Mouse (Mus musculus) heart, postnatal 0 days (tissue): ENCODE data around the gene Hist1h4f. TPM values are rescaled to one million over a fixed set of nuclear protein-coding genes. Genes with fewer than 3 reads are reported as not detected.

Source experiments
- ATAC-seq: fragments of 200-750 bp; cut with Nextera tagmentation; 2 replicates; pipeline ENCODE4 v1.8.0; 2017; ENCODE audit warnings: low read depth, moderate number of reproducible peaks, moderate library complexity; ENCODE audit not compliant: insufficient read depth
- DNase-seq: peaks from one replicate; pipeline ENCODE4 v3.0.0-alpha.2; 2016; ENCODE audit warnings: low spot score
- H3K27ac ChIP-seq: fragments of 300-500 bp; sonication (generic); 2 replicates; pipeline ENCODE4 v1.5.1; 2014; ENCODE audit warnings: low read depth, mild to moderate bottlenecking
- H3K27me3 ChIP-seq: fragments of 300-500 bp; sonication (generic); 2 replicates; pipeline ENCODE4 v1.6.1; 2014; ENCODE audit warnings: low read length, mixed read lengths; ENCODE audit not compliant: control insufficient read depth, insufficient read depth
- H3K36me3 ChIP-seq: fragments of 300-500 bp; sonication (generic); replicated peaks from 2 replicates; pipeline ENCODE4 v1.6.1; 2014; ENCODE audit warnings: low read length, mixed read lengths; ENCODE audit not compliant: control insufficient read depth, insufficient read depth
- H3K4me1 ChIP-seq: fragments of 300-500 bp; sonication (generic); 2 replicates; pipeline ENCODE4 v1.6.1; 2014; ENCODE audit warnings: antibody characterized with exemption; ENCODE audit not compliant: control insufficient read depth, insufficient read depth
- H3K4me2 ChIP-seq: fragments of 300-500 bp; sonication (generic); 2 replicates; pipeline ENCODE4 v1.6.1; 2014; ENCODE audit warnings: low read depth, mild to moderate bottlenecking, low read length, moderate library complexity
- H3K4me3 ChIP-seq: fragments of 300-500 bp; sonication (generic); 2 replicates; pipeline ENCODE4 v1.5.1; 2014; ENCODE audit warnings: low read depth, low read length
- H3K9ac ChIP-seq: fragments of 300-500 bp; sonication (generic); replicated peaks from 2 replicates; pipeline ENCODE4 v1.6.1; 2014; ENCODE audit warnings: low read depth, low read length, mixed read lengths
- H3K9me3 ChIP-seq: fragments of 300-500 bp; sonication (generic); replicated peaks from 2 replicates; pipeline ENCODE4 v1.6.1; 2016; ENCODE audit warnings: low read length; ENCODE audit not compliant: control insufficient read depth
- CTCF ChIP-seq: IDR thresholded peaks from 2 replicates; pipeline ENCODE4 v1.5.1; 2016; ENCODE audit warnings: antibody characterized with exemption, control low read depth, low read depth
- EP300 ChIP-seq: IDR thresholded peaks from 2 replicates; pipeline ENCODE4 v1.6.1; 2016; ENCODE audit warnings: antibody characterized with exemption, low read depth
- WGBS: fragments of 180-500 bp; shearing (Covaris S2); extraction: QIAGEN DNeasy Blood & Tissue Kit; methylation state at CpG from one replicate; pipeline ENCODE4 v1.1.7; 2014; 5-methylcytosine and 5-hydroxymethylcytosine counted together
- polyA plus RNA-seq: library from polyadenylated mRNA; unstranded; fragments of >200 nt; fragmentation: Nextera tagmentation; extraction: Ambion mirVana; gene quantifications from 2 replicates; pipeline ENCODE4 v1.2.1, GENCODE M21; 2015
- total RNA-seq: library from RNA; depleted of rRNA; stranded (reverse); fragments of >200 nt; gene quantifications from 2 replicates; pipeline ENCODE4 v1.2.3, GENCODE M21; 2014; ENCODE audit warnings: low replicate concordance

Gene Hist1h4f
- total and polyA plus RNA-seq, 2 experiments from 2014 or later = 3,073 TPM; not detected in 1

GRCm38 (mm10) chr13:23525901-23526300 is 25.5 kb downstream of the Hist1h4f start:
- Histone ChIP-seq H3K27me3 (no peaks in the 10 kb centered on the region), H3K4me2 (peak overlapping the region; percentile 54), H3K9me3 (no peaks in the 10 kb centered on the region), H3K27ac (no peak overlapping the region), H3K36me3 (no peaks in the 10 kb centered on the region), H3K4me1 (peaks cover 8% of the 10 kb centered on the region), H3K4me3 (peak overlapping the region; percentile 32), H3K9ac (no peak overlapping the region)
- no peak for DNase-seq
- no peak for ATAC-seq
- 4% methylated on average over 10 of the region's 10 CpGs for WGBS
- TF ChIP-seq EP300 = no peak
- TF ChIP-seq CTCF = no peak

GRCm38 (mm10) chr13:23524654-23525053 is 26.8 kb downstream of the Hist1h4f start:
- H3K9me3 ChIP-seq = no peaks in the 10 kb centered on the region
- H3K36me3 ChIP-seq = no peaks in the 10 kb centered on the region
- WGBS = 12% methylated on average over 5 of the region's 5 CpGs
- ATAC-seq (no peak), DNase-seq (peak; percentile 79)
- no peak overlapping the region for H3K4me3 ChIP-seq
- TF ChIP-seq CTCF = peak; percentile 82
- TF ChIP-seq EP300 = no peak
- H3K27me3 ChIP-seq = no peaks in the 10 kb centered on the region
- H3K4me2 ChIP-seq = no peak overlapping the region
- no peak overlapping the region for H3K27ac ChIP-seq
- no peak overlapping the region for H3K9ac ChIP-seq
- H3K4me1 ChIP-seq = peaks cover 8% of the 10 kb centered on the region

- Histone ChIP-seq H3K4me1 (peaks cover 5% of the 10 kb centered on the region), H3K9ac (no peak overlapping the region), H3K27me3 (no peaks in the 10 kb centered on the region), H3K4me2 (no peak overlapping the region), H3K4me3 (no peak overlapping the region), H3K9me3 (no peaks in the 10 kb centered on the region), H3K36me3 (no peaks in the 10 kb centered on the region), H3K27ac (no peak overlapping the region)
- no peak for DNase-seq
- ATAC-seq = no peak
- 39% methylated on average over 5 of the region's 5 CpGs for WGBS
- no peak for TF ChIP-seq EP300
- no peak for TF ChIP-seq CTCF
Measured at GRCm38 (mm10) chr13:23523976-23524375, 27.5 kb downstream of the Hist1h4f start.

GRCm38 (mm10) chr13:23521703-23522102 is 29.7 kb downstream of the Hist1h4f start:
- Histone ChIP-seq H3K4me1 (no peaks in the 10 kb centered on the region), H3K4me2 (0 out of 2 replicates have a peak overlapping the region, but pooled peaks have one; percentile 21), H3K27ac (no peak overlapping the region), H3K9me3 (no peaks in the 10 kb centered on the region), H3K4me3 (no peak overlapping the region), H3K27me3 (no peaks in the 10 kb centered on the region), H3K36me3 (no peaks in the 10 kb centered on the region), H3K9ac (no peak overlapping the region)
- no peak for ATAC-seq
- 2% methylated on average over 14 of the region's 14 CpGs for WGBS
- no peak for DNase-seq
- TF ChIP-seq EP300 (no peak), CTCF (no peak)

- Histone ChIP-seq H3K36me3 (no peaks in the 10 kb centered on the region), H3K4me1 (no peaks in the 10 kb centered on the region), H3K9me3 (no peaks in the 10 kb centered on the region), H3K4me2 (peak overlapping the region; percentile 80), H3K4me3 (peak overlapping the region; percentile 59), H3K27me3 (no peaks in the 10 kb centered on the region), H3K27ac (peak overlapping the region; percentile 74), H3K9ac (no peak overlapping the region)
- WGBS = under 1% methylated on average over 10 of the region's 10 CpGs
- DNase-seq (peak; percentile 68), ATAC-seq (0 out of 2 replicates have a peak, but pooled peaks have one; percentile 19)
- no peak for TF ChIP-seq CTCF
Measured at GRCm38 (mm10) chr13:23519416-23519815, 32.0 kb downstream of the Hist1h4f start.

- TF ChIP-seq EP300 (no peak), CTCF (no peak)
- H3K9me3 ChIP-seq = no peaks in the 10 kb centered on the region
- no peaks in the 10 kb centered on the region for H3K36me3 ChIP-seq
- H3K4me3 ChIP-seq = peak overlapping the region; percentile 59
- peak overlapping the region; percentile 74 for H3K27ac ChIP-seq
- H3K4me2 ChIP-seq = peak overlapping the region; percentile 80
- ATAC-seq (no peak), DNase-seq (peak; percentile 68)
- WGBS = under 1% methylated on average over 6 of the region's 6 CpGs
- no peaks in the 10 kb centered on the region for H3K27me3 ChIP-seq
- H3K9ac ChIP-seq = no peak overlapping the region
- H3K4me1 ChIP-seq = no peaks in the 10 kb centered on the region
Measured at GRCm38 (mm10) chr13:23518885-23519284, 32.6 kb downstream of the Hist1h4f start.
